Mouse (Mus musculus) small intestine, adult 10 weeks (tissue): ENCODE measurements around the gene Chchd3. TPM values are rescaled to one million over a fixed set of nuclear protein-coding genes. Genes with fewer than 3 reads are reported as not detected.

Source experiments
- polyA plus RNA-seq: library from polyadenylated mRNA; stranded (reverse); fragments of 350-450 nt; fragmentation: Illumina TruSeq; extraction: RNeasy Lipid Tissue Mini Kit (QIAGEN cat#74804); gene quantifications from one replicate; pipeline ENCODE4 v1.2.3, GENCODE M21; 2014; ENCODE audit warnings: low replicate concordance

The Chchd3 gene
- 499 TPM for polyA plus RNA-seq

GRCm38 (mm10) chr6:33059735-33060576 is at the start of gene Chchd3:
TSS of gene Chchd3 (minus strand) at chr6:33060260.

Other genes with a start within 250 kb of the Chchd3 start
- gene Exoc4, start 188.8 kb upstream of the Chchd3 start, polyA plus RNA-seq, result 7.5 TPM